Mouse (Mus musculus): Measurements from ENCODE around the gene Nfyc. TPM values are rescaled to one million over a fixed set of nuclear protein-coding genes. Genes with fewer than 3 reads are reported as not detected.
A peak's percentile ranks its signal among the peaks of the same experiment; 100 is the strongest.

The Nfyc gene
- polyA plus RNA-seq (2012; rRNA removed), result 107 and 119 TPM in 2 replicates

- no peak for DNase-seq (ENCODE audit: extremely low spot score in 1 of 2, low spot score in 1 of 2)
Observed at GRCm38 (mm10) chr4:120831472-120831871, at the start of gene Nfyc. Gene Nfyc, minus strand, starts transcription at chr4:120831572.

DNA sequence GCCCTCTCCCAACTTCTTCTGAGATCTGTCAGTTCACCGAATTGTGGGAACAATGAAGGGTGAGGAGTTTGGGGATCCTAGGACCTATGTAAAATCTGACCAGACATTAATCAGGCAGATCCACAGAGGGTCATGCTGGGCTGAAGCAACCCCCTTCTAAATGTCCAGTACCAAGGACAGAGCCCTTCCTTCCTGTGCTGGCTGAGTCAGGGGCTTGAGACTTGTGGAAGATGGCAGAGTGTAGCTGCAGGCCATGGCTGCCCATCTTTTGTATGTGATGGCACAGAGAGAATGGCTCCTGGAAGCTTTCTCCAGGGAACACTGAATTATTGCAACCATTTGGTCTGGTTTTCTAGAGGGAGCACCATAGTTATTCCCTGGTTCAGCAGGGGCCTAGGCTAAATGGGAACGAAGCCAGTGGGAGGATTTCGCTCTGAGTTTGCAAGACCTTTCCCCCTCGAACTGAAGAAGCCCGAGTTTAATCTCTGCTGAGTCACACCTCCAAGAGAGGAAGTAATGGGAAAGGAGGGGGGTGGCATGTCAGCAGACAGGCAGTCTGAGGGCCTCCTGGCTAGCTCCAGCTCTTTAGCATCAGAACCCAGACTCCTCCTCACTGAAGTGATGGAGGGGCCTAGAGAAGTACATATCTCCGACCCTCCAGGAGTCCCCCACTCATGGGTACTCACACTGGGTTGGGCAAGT is 49.5 kb upstream of the Nfyc start:
- DNase-seq (ENCODE audit: extremely low spot score in 1 of 2, low spot score in 1 of 2), result no peak

- DNase-seq (ENCODE audit: extremely low spot score in 1 of 2, low spot score in 1 of 2), result no peak
Observed at GRCm38 (mm10) chr4:120879386-120879785, 48.0 kb upstream of the Nfyc start.

GRCm38 (mm10) chr4:120878728-120879127 is 47.4 kb upstream of the Nfyc start:
- peak in 1 of 2 experiments; percentile 73 for DNase-seq (ENCODE audit: extremely low spot score in 1 of 2, low spot score in 1 of 2)

DNA sequence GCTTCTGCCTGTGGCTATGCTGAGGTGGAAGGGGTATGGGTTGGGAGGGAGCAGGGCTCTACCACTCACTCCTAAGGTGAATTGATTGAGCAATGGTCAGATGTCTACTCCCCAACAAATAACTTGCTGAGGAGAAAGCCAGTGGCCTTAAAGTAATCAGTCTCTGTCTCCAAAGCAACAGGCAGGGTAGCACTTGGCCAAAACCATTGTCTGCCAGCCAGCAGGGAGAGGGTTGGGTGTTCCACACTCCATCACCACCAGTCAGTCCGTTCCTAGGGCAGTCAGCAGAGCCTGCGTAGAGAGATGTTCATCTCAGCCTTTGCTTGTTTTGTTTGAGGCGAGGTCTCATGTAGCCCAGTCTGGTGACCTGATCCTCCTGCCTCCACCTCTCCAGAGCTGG is 44.6 kb upstream of the Nfyc start:
- no peak for DNase-seq (ENCODE audit: extremely low spot score in 1 of 2, low spot score in 1 of 2)

DNA sequence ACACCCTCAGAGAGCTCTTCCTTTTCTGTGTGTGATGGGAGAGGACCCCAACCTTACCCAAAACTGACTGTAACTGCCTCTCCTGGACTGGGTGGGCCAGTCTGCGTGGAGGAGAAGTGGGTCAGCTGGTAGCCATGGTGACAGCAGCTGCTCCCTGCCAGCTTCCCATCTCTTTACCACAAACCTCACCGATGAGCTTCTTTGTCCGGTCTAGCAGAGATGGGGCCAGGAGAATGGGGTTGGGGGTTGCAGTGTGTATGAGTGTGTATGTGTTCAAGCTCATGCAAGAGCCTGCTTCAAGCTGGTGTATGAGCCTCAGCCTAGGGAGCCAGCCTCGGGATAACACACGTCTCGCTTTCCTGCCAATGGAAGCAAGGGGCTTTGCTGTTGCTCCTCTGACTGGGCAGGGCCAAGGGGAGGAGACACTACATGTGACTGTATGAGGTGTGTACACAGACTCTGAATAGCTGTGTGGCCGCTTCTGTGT is 38.9 kb upstream of the Nfyc start:
- no peak for DNase-seq (ENCODE audit: extremely low spot score in 1 of 2, low spot score in 1 of 2)

DNA sequence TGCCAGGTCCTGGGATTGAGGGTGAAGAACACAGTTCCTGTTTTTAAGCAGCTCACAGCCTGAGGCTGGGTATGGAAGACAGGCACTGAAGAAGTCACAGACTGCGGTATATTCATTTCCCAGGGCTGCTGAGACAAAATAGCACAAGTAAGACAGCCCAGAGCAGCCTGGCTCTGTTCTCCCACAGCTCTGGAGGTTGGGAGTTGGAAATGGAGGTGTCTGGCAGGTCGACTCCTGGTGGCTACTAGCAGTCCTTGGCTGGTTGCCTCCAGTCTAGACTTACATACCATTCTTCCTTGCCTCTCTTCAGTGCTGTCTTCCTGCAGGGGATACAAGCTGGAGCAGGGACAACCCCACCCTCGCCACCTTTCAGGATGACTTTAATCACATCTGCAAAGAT is 37.6 kb upstream of the Nfyc start:
- DNase-seq (ENCODE audit: extremely low spot score in 1 of 2, low spot score in 1 of 2), result no peak

- no peak for DNase-seq (ENCODE audit: extremely low spot score in 1 of 2, low spot score in 1 of 2)
Observed at GRCm38 (mm10) chr4:120868246-120868645, 36.9 kb upstream of the Nfyc start.

- no peak for DNase-seq (ENCODE audit: extremely low spot score in 1 of 2, low spot score in 1 of 2)
Observed at GRCm38 (mm10) chr4:120866211-120866610, 34.8 kb upstream of the Nfyc start.

GRCm38 (mm10) chr4:120859865-120860264 is 28.5 kb upstream of the Nfyc start:
- DNase-seq (ENCODE audit: extremely low spot score in 1 of 2, low spot score in 1 of 2), result peak; percentile 62 to 68

DNA sequence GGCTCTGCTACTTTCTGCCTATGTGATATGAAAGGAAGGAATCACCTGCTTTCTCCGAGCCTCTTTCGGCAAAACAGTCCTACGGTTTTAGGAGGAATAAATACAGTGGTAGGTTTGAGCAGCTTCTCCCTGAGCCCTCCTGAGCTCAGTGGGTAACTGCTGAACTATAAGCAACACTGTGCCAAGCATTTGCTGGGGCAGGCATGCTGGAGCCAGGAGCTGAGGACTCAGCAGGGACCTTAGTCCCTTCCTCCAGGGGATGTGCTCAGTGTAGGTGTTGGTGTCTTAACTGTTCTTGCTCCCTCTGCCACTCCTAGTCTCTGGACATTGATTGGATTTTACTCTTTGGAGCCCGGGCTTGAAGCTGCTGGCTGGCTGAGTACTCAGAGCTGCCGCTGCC is 25.0 kb upstream of the Nfyc start:
- no peak for DNase-seq (ENCODE audit: extremely low spot score in 1 of 2, low spot score in 1 of 2)

DNA sequence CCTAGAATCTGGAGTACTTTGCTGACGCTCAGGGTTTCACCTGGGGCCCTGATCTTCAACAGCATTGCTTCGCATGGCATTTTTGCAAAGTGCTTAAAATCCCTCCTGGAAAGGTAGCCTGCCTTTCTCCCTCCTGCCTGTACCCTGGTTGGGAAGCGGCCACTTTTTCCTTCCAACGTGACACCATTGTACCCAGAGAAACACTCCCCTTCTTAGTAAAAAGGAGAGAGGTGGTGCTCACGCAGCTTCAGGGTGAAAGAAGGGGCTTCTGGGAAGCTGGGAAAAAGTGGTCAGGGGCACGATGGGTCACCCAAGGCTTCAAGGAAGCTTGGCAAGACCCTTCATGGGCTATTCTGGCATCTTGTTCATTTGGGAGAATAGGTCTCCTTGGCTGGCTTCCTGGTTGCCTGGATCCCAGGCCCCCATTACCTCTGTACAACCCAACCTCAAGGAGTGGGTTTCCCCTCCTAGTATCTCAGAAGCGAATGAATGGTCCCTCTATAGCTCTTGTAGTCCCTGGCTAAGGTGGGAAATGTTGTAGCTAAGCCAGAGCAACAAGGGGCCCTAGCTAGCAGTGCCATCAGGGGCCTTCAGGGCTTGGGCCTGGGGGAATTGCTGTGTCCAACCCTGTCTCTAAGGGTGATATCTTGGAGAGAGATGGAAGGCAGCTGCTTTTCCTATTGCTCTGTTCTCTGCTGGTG is 24.1 kb upstream of the Nfyc start:
- DNase-seq (ENCODE audit: extremely low spot score in 1 of 2, low spot score in 1 of 2), result no peak

GRCm38 (mm10) chr4:120854588-120855319 is 23.4 kb upstream of the Nfyc start, which contains the start of gene Rims3:
Gene Rims3, plus strand, starts transcription at chr4:120854816.
- DNase-seq (ENCODE audit: extremely low spot score in 1 of 2, low spot score in 1 of 2), result no peak

GRCm38 (mm10) chr4:120850946-120851345 is 19.6 kb upstream of the Nfyc start:
- DNase-seq (ENCODE audit: extremely low spot score in 1 of 2, low spot score in 1 of 2), result peak in 1 of 2 experiments; percentile 85

GRCm38 (mm10) chr4:120849451-120849850 is 18.1 kb upstream of the Nfyc start:
- no peak for DNase-seq (ENCODE audit: extremely low spot score in 1 of 2, low spot score in 1 of 2)

DNA sequence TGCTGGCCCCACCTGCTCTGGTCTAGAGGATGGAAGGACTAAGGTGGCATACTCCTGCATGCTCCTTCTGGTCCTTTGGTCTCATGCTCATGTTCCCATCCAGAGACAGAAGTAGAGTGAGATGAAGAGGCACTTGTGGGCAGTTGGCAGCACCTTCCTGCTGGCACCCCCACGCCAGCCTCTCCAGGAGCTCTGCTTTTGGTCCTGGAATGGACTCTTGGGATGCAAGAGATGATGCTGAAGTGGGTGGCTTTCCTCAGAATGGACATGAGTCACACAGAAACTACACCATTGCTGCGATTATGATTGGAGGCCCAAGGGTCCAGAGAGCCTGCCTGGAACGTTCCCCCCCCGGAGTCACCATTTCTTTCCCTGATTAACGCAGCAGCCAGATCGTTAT is 17.5 kb upstream of the Nfyc start:
- DNase-seq (ENCODE audit: extremely low spot score in 1 of 2, low spot score in 1 of 2), result no peak

- DNase-seq (ENCODE audit: extremely low spot score in 1 of 2, low spot score in 1 of 2), result no peak
Observed at GRCm38 (mm10) chr4:120845098-120845497, 13.7 kb upstream of the Nfyc start.

- no peak for DNase-seq (ENCODE audit: extremely low spot score in 1 of 2, low spot score in 1 of 2)
Observed at GRCm38 (mm10) chr4:120844423-120845082, 13.2 kb upstream of the Nfyc start.

DNA sequence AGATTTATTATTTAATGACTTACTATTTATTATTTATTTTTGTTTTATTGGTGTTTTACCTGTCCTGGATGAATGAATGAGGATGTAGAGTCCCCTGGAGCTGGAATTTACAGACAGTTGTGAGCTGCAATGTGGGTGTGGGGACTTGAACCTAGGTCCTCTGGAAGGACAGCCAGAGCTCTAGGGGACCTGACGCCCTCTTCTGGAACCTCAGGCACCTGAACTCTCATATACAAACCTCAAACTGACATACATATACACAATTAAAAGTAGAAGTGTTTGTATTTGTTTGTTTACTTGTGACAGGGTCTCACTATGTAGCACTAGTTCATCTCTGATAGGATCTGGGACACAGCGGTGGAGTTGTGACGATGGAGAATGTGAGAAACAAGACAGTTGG is 10.0 kb upstream of the Nfyc start:
- DNase-seq (ENCODE audit: extremely low spot score in 1 of 2, low spot score in 1 of 2), result no peak

DNA sequence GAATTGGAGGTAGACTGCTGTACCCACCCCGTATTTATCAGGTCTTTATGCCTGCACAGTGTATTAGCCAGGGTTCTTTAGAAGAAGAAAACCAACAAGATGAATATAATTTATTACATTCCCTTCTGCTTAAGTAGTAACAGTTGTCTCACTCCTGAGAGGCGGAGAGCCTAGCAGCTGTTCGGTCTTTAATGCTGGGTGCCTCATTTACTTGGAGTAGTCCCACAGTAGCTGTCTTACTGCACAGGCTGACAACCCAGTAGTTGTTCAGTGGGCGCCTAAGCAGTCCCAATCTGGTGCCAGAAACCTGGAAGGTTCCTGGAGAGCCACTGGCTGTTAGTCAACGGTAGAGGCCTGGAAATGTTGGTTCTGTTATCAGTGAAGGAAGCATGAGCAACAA is 605 bp downstream of the Nfyc start:
- DNase-seq (ENCODE audit: extremely low spot score in 1 of 2, low spot score in 1 of 2), result no peak

DNA sequence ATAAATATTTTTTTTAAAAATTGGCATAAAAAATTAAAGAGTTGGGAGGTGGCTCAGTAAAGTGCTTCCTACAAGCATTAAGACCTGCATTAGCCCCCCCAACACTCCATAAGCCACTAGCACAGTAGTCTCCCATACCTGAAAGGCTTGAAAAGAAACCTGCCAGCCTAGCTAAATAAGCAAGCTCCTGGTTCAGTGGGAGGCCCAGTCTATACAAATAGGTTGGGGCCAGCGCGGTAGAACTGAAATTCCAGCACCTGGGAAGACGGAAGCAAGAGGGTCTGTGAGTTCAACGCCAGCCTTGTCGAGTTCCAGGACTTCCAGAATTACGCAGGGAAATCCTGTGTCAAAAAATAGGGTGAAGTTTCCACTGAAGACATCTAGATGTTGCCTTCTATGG is 5.0 kb downstream of the Nfyc start:
- no peak for DNase-seq (ENCODE audit: extremely low spot score in 1 of 2, low spot score in 1 of 2)
